Mouse (Mus musculus) C2C12 (cell line): ENCODE data around the gene Notch4. TPM values are rescaled to one million over a fixed set of nuclear protein-coding genes. Genes with fewer than 3 reads are reported as not detected.
A peak's percentile ranks its signal among the peaks of the same experiment; 100 is the strongest.

Experiments
- H3K27me3 ChIP-seq: one replicate; pipeline ENCODE4 v1.6.1; 2011; ENCODE audit not compliant: control insufficient read depth, insufficient read depth, insufficient read length
- H3K36me3 ChIP-seq: one replicate; pipeline ENCODE4 v1.6.1; 2011; ENCODE audit not compliant: control insufficient read depth, insufficient read depth
- H3K4me3 ChIP-seq: one replicate; pipeline ENCODE4 v1.5.1; 2011; ENCODE audit warnings: mild to moderate bottlenecking, control low read depth; ENCODE audit not compliant: poor library complexity, insufficient read depth, severe bottlenecking
- H3K79me2 ChIP-seq: one replicate; pipeline ENCODE4 v1.6.1; 2011; ENCODE audit not compliant: control insufficient read depth, insufficient read depth
- H3K79me3 ChIP-seq: one replicate; pipeline ENCODE4 v1.6.1; 2011; ENCODE audit warnings: low read depth, control low read depth
- H3ac ChIP-seq: one replicate; pipeline ENCODE3; 2011; ENCODE audit warnings: low read depth; ENCODE audit not compliant: control insufficient read depth, insufficient read length
- CEBPB ChIP-seq: IDR thresholded peaks from one replicate; pipeline ENCODE4 v1.6.1; 2011; ENCODE audit warnings: low read depth, mild to moderate bottlenecking, control low read depth, moderate library complexity
- CTCF ChIP-seq: IDR thresholded peaks from one replicate; pipeline ENCODE4 v1.5.1; 2011; ENCODE audit not compliant: control insufficient read depth, insufficient read depth, insufficient read length
- FOSL1 ChIP-seq: IDR thresholded peaks from one replicate; pipeline ENCODE4 v1.8.0; 2011; ENCODE audit warnings: mild to moderate bottlenecking, low read length; ENCODE audit not compliant: poor library complexity, insufficient read depth, severe bottlenecking
- MAX ChIP-seq: IDR thresholded peaks from one replicate; pipeline ENCODE4 v1.6.1; 2011; ENCODE audit warnings: mild to moderate bottlenecking, control low read depth
- MYOD1 ChIP-seq: IDR thresholded peaks from one replicate; pipeline ENCODE4 v1.6.1; 2011; ENCODE audit warnings: low read depth; ENCODE audit not compliant: control insufficient read depth, insufficient read length
- MYOG ChIP-seq: IDR thresholded peaks from one replicate; pipeline ENCODE4 v1.6.1; 2011; ENCODE audit not compliant: control insufficient read depth, insufficient read length; ENCODE audit errors: extremely low read depth
- USF1 ChIP-seq: IDR thresholded peaks from one replicate; pipeline ENCODE4 v1.6.1; 2011; ENCODE audit warnings: low read depth, mild to moderate bottlenecking, control low read depth, moderate library complexity
- polyA plus RNA-seq: library from polyadenylated mRNA; unstranded; fragments of >200 nt; fragmentation: generic; extraction: Trizol; gene quantifications from one replicate; pipeline ENCODE4 v1.2.1, GENCODE M21; 2012; ENCODE audit warnings: missing spikeins

The Notch4 gene
- polyA plus RNA-seq, 1 experiment, result 0.51 TPM

GRCm38 (mm10) chr17:34613054-34613645, 49.1 kb downstream of the Notch4 start:
- H3K36me3 ChIP-seq, result peaks cover 12% of the 10 kb centered on the region
- H3K27me3 ChIP-seq, result no peaks in the 10 kb centered on the region
- H3K4me3 ChIP-seq, result no peak overlapping the region
- H3ac ChIP-seq, result no peak overlapping the region
- peaks cover 18% of the 10 kb centered on the region for H3K79me2 ChIP-seq
- H3K79me3 ChIP-seq, result peaks cover 4% of the 10 kb centered on the region
- TF ChIP-seq MYOD1 (no peak), FOSL1 (no peak), CTCF (no peak), CEBPB (no peak), MYOG (no peak), USF1 (no peak), MAX (no peak)

GRCm38 (mm10) chr17:34613830-34614229, 49.8 kb downstream of the Notch4 start:
- Histone ChIP-seq H3K27me3 (no peaks in the 10 kb centered on the region), H3K79me3 (peaks cover 3% of the 10 kb centered on the region), H3K36me3 (peaks cover 12% of the 10 kb centered on the region), H3K79me2 (peaks cover 12% of the 10 kb centered on the region), H3ac (no peak overlapping the region), H3K4me3 (no peak overlapping the region)
- TF ChIP-seq MYOD1 (no peak), FOSL1 (no peak), USF1 (no peak), MAX (no peak), CTCF (no peak), CEBPB (no peak), MYOG (no peak)

- Histone ChIP-seq H3K79me3 (no peaks in the 10 kb centered on the region), H3K27me3 (no peaks in the 10 kb centered on the region), H3K4me3 (no peak within 1 kb of the TSS), H3ac (no peak within 1 kb of the TSS), H3K36me3 (peaks cover 7% of the 10 kb centered on the region), H3K79me2 (no peaks in the 10 kb centered on the region)
- TF ChIP-seq CEBPB (no peak), MYOD1 (no peak), FOSL1 (no peak), MYOG (no peak), CTCF (no peak), USF1 (no peak), MAX (no peak)
These were observed 51.8 kb downstream of the Notch4 start, which contains the start of gene Egfl8 for GRCm38 (mm10) chr17:34615871-34616270. Gene Egfl8 (minus strand): TSS chr17:34615971.

GRCm38 (mm10) chr17:34618999-34619398, 54.9 kb downstream of the Notch4 start:
- Histone ChIP-seq H3K79me3 (no peaks in the 10 kb centered on the region), H3K36me3 (no peaks in the 10 kb centered on the region), H3K27me3 (no peaks in the 10 kb centered on the region), H3K4me3 (no peak overlapping the region), H3K79me2 (no peaks in the 10 kb centered on the region), H3ac (no peak overlapping the region)
- TF ChIP-seq MAX, result no peak
- TF ChIP-seq CTCF, result peak; percentile 56
- no peak for TF ChIP-seq MYOD1

DNA sequence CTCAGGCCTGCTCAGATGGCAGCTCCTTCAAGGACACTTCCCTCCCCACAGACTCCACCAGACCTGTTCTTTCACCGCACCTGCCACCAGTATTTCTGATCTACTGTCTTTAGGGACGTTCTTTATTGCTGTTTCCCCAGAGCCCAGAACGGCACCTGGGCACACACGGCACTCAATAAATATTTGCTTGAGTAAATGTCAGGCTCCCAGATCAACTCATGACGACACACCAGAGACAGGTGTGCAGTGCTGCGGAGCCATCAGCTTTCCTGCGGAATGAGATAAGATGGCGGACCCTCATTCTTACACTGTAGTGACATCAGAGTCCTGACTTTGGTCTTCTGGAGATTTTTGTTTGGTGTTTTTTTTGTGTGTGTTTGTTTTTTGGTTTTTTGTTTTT, 56.9 kb downstream of the Notch4 start:
- Histone ChIP-seq H3K27me3 (no peaks in the 10 kb centered on the region), H3K79me3 (no peaks in the 10 kb centered on the region), H3K4me3 (no peak overlapping the region), H3K36me3 (no peaks in the 10 kb centered on the region), H3ac (no peak overlapping the region), H3K79me2 (no peaks in the 10 kb centered on the region)
- TF ChIP-seq USF1 (no peak), FOSL1 (no peak), MYOD1 (no peak), CEBPB (no peak), CTCF (no peak), MAX (no peak), MYOG (no peak)

DNA sequence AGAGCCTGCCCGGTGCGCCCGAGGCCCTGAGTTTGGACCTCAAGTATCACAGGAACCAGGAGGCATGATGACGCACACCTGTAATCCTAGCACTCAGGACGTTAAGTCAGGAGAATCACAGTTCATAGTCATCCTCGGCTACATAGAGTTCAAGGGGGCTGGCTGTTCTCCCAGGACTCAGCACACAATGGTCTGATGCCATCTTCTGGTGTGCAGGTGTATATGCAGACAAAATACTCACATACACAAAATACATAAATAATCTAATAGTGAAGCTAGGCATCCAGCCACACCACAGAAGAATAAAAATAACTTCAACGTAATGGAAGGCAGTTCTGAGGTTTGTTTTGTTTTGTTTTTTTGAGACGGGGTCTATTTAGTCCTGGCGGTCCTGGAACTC, 59.1 kb downstream of the Notch4 start:
- no peaks in the 10 kb centered on the region for H3K36me3 ChIP-seq
- TF ChIP-seq MAX (no peak), CEBPB (no peak), FOSL1 (no peak), CTCF (no peak), MYOD1 (no peak), MYOG (no peak), USF1 (no peak)
- no peaks in the 10 kb centered on the region for H3K27me3 ChIP-seq
- H3K4me3 ChIP-seq, result no peak overlapping the region
- H3K79me3 ChIP-seq, result no peaks in the 10 kb centered on the region
- H3ac ChIP-seq, result no peak overlapping the region
- no peaks in the 10 kb centered on the region for H3K79me2 ChIP-seq
